In the genomic region with DNA sequence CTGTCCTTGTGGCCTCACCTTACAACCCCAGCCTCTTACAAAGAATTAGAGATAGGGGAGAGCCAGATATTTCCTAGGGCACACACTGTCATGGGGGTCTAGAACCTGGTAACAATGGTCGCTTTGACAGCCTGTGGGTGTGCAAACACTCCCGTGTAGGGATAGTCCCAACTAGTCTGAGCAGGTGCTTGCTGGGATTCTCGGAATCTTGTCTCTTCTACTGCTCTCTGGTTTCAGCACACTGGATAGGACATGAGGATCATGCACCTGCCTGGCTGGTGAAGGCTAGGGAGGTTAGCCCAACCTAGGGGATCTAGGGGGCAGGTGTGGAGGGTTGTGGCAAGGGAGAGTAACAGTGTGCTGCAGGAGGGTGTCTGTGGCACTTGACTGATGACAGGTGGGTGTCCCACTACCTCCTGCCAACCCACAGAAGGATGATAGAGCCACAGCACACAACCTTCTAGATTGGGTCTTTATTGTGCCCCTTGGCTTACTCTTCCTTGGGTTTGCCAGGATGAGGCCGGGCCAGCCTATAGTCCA, we compare ENCODE assay signal across 8 mouse cellular contexts. TPM values are rescaled to one million over a fixed set of nuclear protein-coding genes. Genes with fewer than 3 reads are reported as not detected.
DNase-seq lines count a peak whose midpoint lies in the region; ATAC-seq and TF ChIP-seq lines count a peak whose summit lies in the region.

No protein-coding gene starts in this region.

- no peaks in the 10 kb centered on the region for H3K36me3 ChIP-seq in E14TG2a.4 (ENCODE audit: insufficient read depth, low read length)
- no peaks in the 10 kb centered on the region for H3K36me3 ChIP-seq in hindbrain, embryonic 12.5 days
- no peaks in the 10 kb centered on the region for H3K36me3 ChIP-seq in midbrain, embryonic 13.5 days
- H3K36me3 ChIP-seq in thymus, adult 2 months (ENCODE audit: control insufficient read depth, insufficient read depth, low read length), result no peaks in the 10 kb centered on the region

- H3K4me1 ChIP-seq in E14TG2a.4 (replicated peaks; ENCODE audit: low read depth, low read length), result peaks cover 32% of the 10 kb centered on the region
- peaks cover 22% of the 10 kb centered on the region for H3K4me1 ChIP-seq in hindbrain, embryonic 12.5 days
- peaks cover 34% of the 10 kb centered on the region for H3K4me1 ChIP-seq in midbrain, embryonic 13.5 days (replicated peaks)
- H3K4me1 ChIP-seq in thymus, adult 2 months (replicated peaks; ENCODE audit: control insufficient read depth, insufficient read depth, low read length), result no peaks in the 10 kb centered on the region; the same call in 1 of the 2 replicates

- no peak for TF ChIP-seq POLR2A in thymus, adult 2 months (IDR thresholded peaks at IDR 0.05; ENCODE audit: control insufficient read depth, extremely low read depth, insufficient read depth, low read length, poor library complexity)

- 85% methylated on average over 4 of the region's 4 CpGs for WGBS in hindbrain, embryonic 12.5 days
- WGBS in midbrain, embryonic 13.5 days, result 80% methylated on average over 4 of the region's 4 CpGs
- 94% methylated on average over 4 of the region's 4 CpGs for WGBS in thymus, adult 2 months

- H3K4me2 ChIP-seq in hindbrain, embryonic 12.5 days (replicated peaks), result no peak overlapping the region; the same call in 1 of the 2 replicates
- peak overlapping the region; percentile 36; the same call in 1 of the 2 replicates for H3K4me2 ChIP-seq in midbrain, embryonic 13.5 days (replicated peaks)

- TF ChIP-seq CTCF in E14TG2a.4 (conservative IDR thresholded peaks at IDR 0.05; ENCODE audit: low read length), result no peak
- no peak for TF ChIP-seq CTCF in thymus, adult 2 months (IDR thresholded peaks at IDR 0.05; ENCODE audit: borderline replicate concordance, control insufficient read depth, extremely low read depth, insufficient read depth, low read length, poor library complexity)

- 0 out of 2 replicates have a peak, but pooled peaks have one; percentile 10 for ATAC-seq in hindbrain, embryonic 12.5 days (ENCODE audit: low FRiP score)
- 0 out of 2 replicates have a peak, but pooled peaks have one; percentile 0 for ATAC-seq in midbrain, embryonic 13.5 days

- H3K27ac ChIP-seq in hindbrain, embryonic 12.5 days, result peak overlapping the region; percentile 97
- peak overlapping the region; percentile 93 for H3K27ac ChIP-seq in midbrain, embryonic 13.5 days
- no peak overlapping the region for H3K27ac ChIP-seq in thymus, adult 2 months (ENCODE audit: control insufficient read depth, insufficient read depth, low read length)

- H3K27me3 ChIP-seq in E14TG2a.4 (ENCODE audit: insufficient read depth, low read length), result peaks cover 32% of the 10 kb centered on the region
- H3K27me3 ChIP-seq in hindbrain, embryonic 12.5 days, result 0 out of 2 replicates have a peak, but pooled peaks cover 6% of the 10 kb centered on the region
- H3K27me3 ChIP-seq in midbrain, embryonic 13.5 days, result no peaks in the 10 kb centered on the region
- no peaks in the 10 kb centered on the region for H3K27me3 ChIP-seq in thymus, adult 2 months (ENCODE audit: control insufficient read depth, insufficient read depth, low read length)

- peaks cover 10% of the 10 kb centered on the region for H3K9me3 ChIP-seq in E14TG2a.4 (ENCODE audit: low read length)
- peaks cover 9% of the 10 kb centered on the region; the same call in 1 of the 2 replicates for H3K9me3 ChIP-seq in hindbrain, embryonic 12.5 days (replicated peaks)
- H3K9me3 ChIP-seq in midbrain, embryonic 13.5 days, result no peaks in the 10 kb centered on the region

- DNase-seq in heart, adult 11 months, result peak; percentile 92
- no peak for DNase-seq in heart, adult 18-20 months
- DNase-seq in Muller cell, postnatal 12 days (ENCODE audit: inconsistent ontology term), result no peak
- DNase-seq in urinary bladder, postnatal 4 days (ENCODE audit: low spot score in 2 of 2), result no peak
- no peak for DNase-seq in thymus, adult 2 months

- peak overlapping the region; percentile 78 for H3K4me3 ChIP-seq in E14TG2a.4 (replicated peaks; ENCODE audit: low read length)
- H3K4me3 ChIP-seq in hindbrain, embryonic 12.5 days, result no peak overlapping the region
- no peak overlapping the region for H3K4me3 ChIP-seq in midbrain, embryonic 13.5 days (replicated peaks)
- no peak overlapping the region for H3K4me3 ChIP-seq in thymus, adult 2 months (ENCODE audit: control insufficient read depth, insufficient read depth, low read length)

- H3K9ac ChIP-seq in hindbrain, embryonic 12.5 days, result peak overlapping the region; percentile 54
- H3K9ac ChIP-seq in midbrain, embryonic 13.5 days (replicated peaks), result peak overlapping the region; percentile 61; the same call in 1 of the 2 replicates

RNA-seq across cellular contexts. Expression of a gene that starts 2.5 kb away (rescaled TPM):
- total RNA-seq in heart, adult 18-20 months (2021), result under 1 TPM in 1 of 2 experiments, not detected in 1; 0.57 TPM
- polyA plus RNA-seq in hindbrain, embryonic 12.5 days (2016; fragmentation: Nextera tagmentation; extraction: Ambion mirVana), result 0.35 TPM in 1 of 2 replicates, not detected in the other
- polyA plus RNA-seq in midbrain, embryonic 13.5 days (2015; fragmentation: Nextera tagmentation; extraction: Ambion mirVana), result 0.34 TPM in 1 of 2 replicates, not detected in the other
- polyA plus RNA-seq in thymus, adult 2 months (2012; rRNA removed), result 1.9 and 2.5 TPM in 2 replicates
